Mouse (Mus musculus): ENCODE results near the gene Klhl2. TPM values are rescaled to one million over a fixed set of nuclear protein-coding genes. Genes with fewer than 3 reads are reported as not detected.

Gene Klhl2
- 30.3 TPM for polyA plus RNA-seq (2021)

GRCm38 (mm10) chr8:64849897-64850541 is at the start of gene Klhl2:
Gene Klhl2, minus strand, starts transcription at chr8:64850017.
- no peak for TF ChIP-seq CTCF (IDR thresholded peaks at IDR 0.05)
- in situ Hi-C loops (cut with MboI; ENCODE audit: low pct_unique_long_range_greater_than_20kb): loop anchor here (5.0 kb wide), 2 partner anchors 92 to 233 kb away; no protein-coding TSS in a partner anchor
- DNase-seq (ENCODE audit: low read depth, low spot score): no peak
- CTCF ChIA-PET: no interaction called here
- POLR2A ChIA-PET: no interaction called here
- H3K27me3 ChIP-seq: peaks cover 8% of the 10 kb centered on the region
- peak; percentile 88 for ATAC-seq

GRCm38 (mm10) chr8:64898710-64899109 is 48.9 kb upstream of the Klhl2 start:
- ChIA-PET CTCF (no interaction called here), POLR2A (no interaction called here)
- ATAC-seq (no peak), DNase-seq (ENCODE audit: low read depth, low spot score) (no peak)
- in situ Hi-C loops (cut with MboI; ENCODE audit: low pct_unique_long_range_greater_than_20kb): no loop called here
- TF ChIP-seq CTCF (IDR thresholded peaks at IDR 0.05): no peak
- no peaks in the 10 kb centered on the region for H3K27me3 ChIP-seq

GRCm38 (mm10) chr8:64896731-64897130 is 46.9 kb upstream of the Klhl2 start:
- CTCF ChIA-PET: interaction anchor here (0.8 to 1.0 kb wide), 2 partner anchors 49 to 92 kb away, joined by 3 read pairs; no protein-coding TSS in a partner anchor
- ATAC-seq (no peak), DNase-seq (ENCODE audit: low read depth, low spot score) (no peak)
- H3K27me3 ChIP-seq: no peaks in the 10 kb centered on the region
- no peak for TF ChIP-seq CTCF (IDR thresholded peaks at IDR 0.05)
- POLR2A ChIA-PET: no interaction called here
- in situ Hi-C loops (cut with MboI; ENCODE audit: low pct_unique_long_range_greater_than_20kb): no loop called here

- no peak for DNase-seq (ENCODE audit: low read depth, low spot score)
- ChIA-PET POLR2A (interaction anchor here (0.6 kb wide), 1 partner anchor 511 kb away, joined by 5 read pairs; no protein-coding TSS in a partner anchor), CTCF (no interaction called here)
- no peaks in the 10 kb centered on the region for H3K27me3 ChIP-seq
- no peak for ATAC-seq
- in situ Hi-C loops (cut with MboI; ENCODE audit: low pct_unique_long_range_greater_than_20kb): no loop called here
- TF ChIP-seq CTCF (IDR thresholded peaks at IDR 0.05): no peak
These were observed 30.9 kb upstream of the Klhl2 start for GRCm38 (mm10) chr8:64880619-64881200.

- in situ Hi-C loops (cut with MboI; ENCODE audit: low pct_unique_long_range_greater_than_20kb): no loop called here
- ChIA-PET CTCF (no interaction called here), POLR2A (no interaction called here)
- no peak for TF ChIP-seq CTCF (IDR thresholded peaks at IDR 0.05)
- DNase-seq (ENCODE audit: low read depth, low spot score) (no peak), ATAC-seq (no peak)
- H3K27me3 ChIP-seq: no peaks in the 10 kb centered on the region
These were observed 28.0 kb upstream of the Klhl2 start for GRCm38 (mm10) chr8:64877630-64878312.

GRCm38 (mm10) chr8:64871469-64872165 is 21.8 kb upstream of the Klhl2 start:
- in situ Hi-C loops (cut with MboI; ENCODE audit: low pct_unique_long_range_greater_than_20kb): no loop called here
- ChIA-PET CTCF (no interaction called here), POLR2A (no interaction called here)
- no peak for DNase-seq (ENCODE audit: low read depth, low spot score)
- H3K27me3 ChIP-seq: no peaks in the 10 kb centered on the region
- TF ChIP-seq CTCF (IDR thresholded peaks at IDR 0.05): no peak
- ATAC-seq: no peak

GRCm38 (mm10) chr8:64870218-64870617 is 20.4 kb upstream of the Klhl2 start:
- CTCF ChIA-PET: interaction anchor here (0.8 kb wide), 1 partner anchor 10 kb away, joined by 3 read pairs; no protein-coding TSS in a partner anchor

GRCm38 (mm10) chr8:64849091-64849896 is 523 bp downstream of the Klhl2 start:
- in situ Hi-C loops (cut with MboI; ENCODE audit: low pct_unique_long_range_greater_than_20kb): loop anchor here (5.0 kb wide), 1 partner anchor 232 kb away; no protein-coding TSS in a partner anchor
- ATAC-seq (peak; percentile 69), DNase-seq (ENCODE audit: low read depth, low spot score) (no peak)
- TF ChIP-seq CTCF (IDR thresholded peaks at IDR 0.05): peak; percentile 50
- H3K27me3 ChIP-seq: peaks cover 4% of the 10 kb centered on the region
- ChIA-PET CTCF (interaction anchor here (0.9 to 1.4 kb wide), 3 partner anchors 11 to 231 kb away, joined by 3 to 4 read pairs (median 3); no protein-coding TSS in a partner anchor), POLR2A (interaction anchor here (1.0 to 1.5 kb wide), 2 partner anchors 11 to 44 kb away, joined by 4 read pairs; no protein-coding TSS in a partner anchor)

More at GRCm38 (mm10) chr8:64870218-64870617, 20.4 kb upstream of the Klhl2 start:
- no peak for TF ChIP-seq CTCF (IDR thresholded peaks at IDR 0.05)
- no peak for ATAC-seq
- peaks cover 1% of the 10 kb centered on the region for H3K27me3 ChIP-seq
- DNase-seq (ENCODE audit: low read depth, low spot score): no peak
- in situ Hi-C loops (cut with MboI; ENCODE audit: low pct_unique_long_range_greater_than_20kb): no loop called here
- POLR2A ChIA-PET: no interaction called here

GRCm38 (mm10) chr8:64848245-64848785 is 1.5 kb downstream of the Klhl2 start:
- ChIA-PET POLR2A (interaction anchor here (1.5 kb wide), 1 partner anchor 10 kb away, joined by 4 read pairs; no protein-coding TSS in a partner anchor), CTCF (interaction anchor here (0.9 to 1.4 kb wide), 4 partner anchors 10 to 230 kb away, joined by 3 to 4 read pairs (median 3); no protein-coding TSS in a partner anchor)
- peaks cover 3% of the 10 kb centered on the region for H3K27me3 ChIP-seq
- no peak for TF ChIP-seq CTCF (IDR thresholded peaks at IDR 0.05)
- DNase-seq (ENCODE audit: low read depth, low spot score): no peak
- ATAC-seq: no peak
- in situ Hi-C loops (cut with MboI; ENCODE audit: low pct_unique_long_range_greater_than_20kb): loop anchor here (5.0 kb wide), 1 partner anchor 231 kb away; no protein-coding TSS in a partner anchor
